Mouse (Mus musculus): ENCODE results near the gene Mbnl1.

DNA sequence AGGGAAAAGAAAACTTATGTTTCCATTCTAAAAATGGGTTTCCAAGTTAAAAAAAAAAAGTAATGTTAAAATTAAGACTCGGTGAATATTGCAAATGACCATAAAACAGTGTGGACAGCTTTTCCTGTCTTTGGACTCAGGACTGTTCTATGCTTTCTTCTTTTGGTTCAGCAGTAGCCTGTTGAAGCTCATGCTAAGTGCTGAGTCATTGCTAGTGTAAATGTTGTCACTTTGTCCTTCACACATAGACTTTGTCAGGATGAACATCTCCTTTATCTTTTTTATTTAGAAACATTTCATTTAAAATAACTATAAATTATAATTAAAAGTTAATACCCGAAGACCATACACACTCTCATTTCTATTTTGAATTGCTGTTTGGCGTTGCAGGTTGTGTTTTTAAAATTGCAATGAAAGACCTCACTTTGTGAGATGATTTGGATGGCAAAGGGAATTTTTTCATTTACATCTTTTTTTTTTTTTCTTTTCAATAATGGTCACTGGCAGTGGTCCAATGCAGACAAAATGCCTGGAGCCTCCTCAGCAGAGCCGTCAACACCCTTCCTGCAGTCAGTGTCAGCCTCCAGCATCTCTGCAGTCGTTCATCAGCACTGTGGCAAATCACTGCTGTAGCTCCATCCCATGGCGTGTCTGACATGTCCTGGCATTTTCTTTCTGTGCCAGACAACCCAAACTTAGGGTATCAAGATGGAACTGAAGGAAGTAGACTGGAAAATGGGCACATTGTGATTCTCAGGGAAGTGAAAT lies 96.4 kb downstream of the Mbnl1 start:
- TF ChIP-seq EP300 (IDR thresholded peaks at IDR 0.05; ENCODE audit: low read depth) (no peak), CTCF (IDR thresholded peaks at IDR 0.05; ENCODE audit: low read depth) (no peak)
